In genomic region chr7:3703148-3703878, GRCm38 (mm10) we compare ENCODE assay signal across 8 mouse cellular contexts. TPM values are rescaled to one million over a fixed set of nuclear protein-coding genes. Genes with fewer than 3 reads are reported as not detected.
DNase-seq lines count a peak whose midpoint lies in the region; ATAC-seq and TF ChIP-seq lines count a peak whose summit lies in the region.

No protein-coding gene starts in this region.

- 19% methylated on average over 6 of the region's 6 CpGs for WGBS in lung, embryonic 14.5 days
- WGBS in embryonic facial prominence, embryonic 13.5 days, result 19% methylated on average over 6 of the region's 6 CpGs
- 21% methylated on average over 6 of the region's 6 CpGs for WGBS in intestine, postnatal 0 days
- 21% methylated on average over 6 of the region's 6 CpGs for WGBS in olfactory bulb, adult 2 months

- no peaks in the 10 kb centered on the region for H3K27me3 ChIP-seq in lung, embryonic 14.5 days (ENCODE audit: insufficient read depth, low read length)
- no peaks in the 10 kb centered on the region for H3K27me3 ChIP-seq in embryonic facial prominence, embryonic 13.5 days
- H3K27me3 ChIP-seq in intestine, postnatal 0 days (replicated peaks; ENCODE audit: control insufficient read depth, insufficient read depth, low read length), result no peaks in the 10 kb centered on the region

- peak overlapping the region; percentile 39; the same call in 1 of the 2 replicates for H3K27ac ChIP-seq in lung, embryonic 14.5 days (ENCODE audit: low read depth)
- H3K27ac ChIP-seq in embryonic facial prominence, embryonic 13.5 days, result peak overlapping the region; percentile 96
- H3K27ac ChIP-seq in intestine, postnatal 0 days (ENCODE audit: low read depth, low read length), result peak overlapping the region; percentile 92
- peak overlapping the region; percentile 95; the same call in 1 of the 2 replicates for H3K27ac ChIP-seq in olfactory bulb, adult 2 months (ENCODE audit: insufficient read depth, low read depth, low read length)

- peak overlapping the region; percentile 96 for H3K9ac ChIP-seq in lung, embryonic 14.5 days
- peak overlapping the region; percentile 94 for H3K9ac ChIP-seq in embryonic facial prominence, embryonic 13.5 days
- H3K9ac ChIP-seq in intestine, postnatal 0 days (ENCODE audit: low read depth, low read length), result peak overlapping the region; percentile 74

- H3K9me3 ChIP-seq in lung, embryonic 14.5 days (ENCODE audit: low read depth, low read length), result no peaks in the 10 kb centered on the region
- H3K9me3 ChIP-seq in embryonic facial prominence, embryonic 13.5 days, result no peaks in the 10 kb centered on the region
- no peaks in the 10 kb centered on the region for H3K9me3 ChIP-seq in intestine, postnatal 0 days (ENCODE audit: control insufficient read depth)

- peak overlapping the region; percentile 82 for H3K4me3 ChIP-seq in lung, embryonic 14.5 days (ENCODE audit: low read depth, low read length)
- H3K4me3 ChIP-seq in embryonic facial prominence, embryonic 13.5 days, result peak overlapping the region; percentile 83
- peak overlapping the region; percentile 73 for H3K4me3 ChIP-seq in intestine, postnatal 0 days (ENCODE audit: low read depth, low read length)
- no peak overlapping the region for H3K4me3 ChIP-seq in olfactory bulb, adult 2 months (ENCODE audit: insufficient read depth, low read depth, low read length)

- peak overlapping the region; percentile 58 for H3K4me2 ChIP-seq in lung, embryonic 14.5 days
- peak overlapping the region; percentile 91 for H3K4me2 ChIP-seq in embryonic facial prominence, embryonic 13.5 days
- H3K4me2 ChIP-seq in intestine, postnatal 0 days (replicated peaks; ENCODE audit: low read depth), result peak overlapping the region; percentile 71

- no peak for TF ChIP-seq CTCF in lung, embryonic 14.5 days (IDR thresholded peaks at IDR 0.05; ENCODE audit: low read depth)
- no peak for TF ChIP-seq CTCF in intestine, postnatal 0 days (IDR thresholded peaks at IDR 0.05; ENCODE audit: low read depth)
- no peak for TF ChIP-seq CTCF in olfactory bulb, adult 2 months (IDR thresholded peaks at IDR 0.05; ENCODE audit: insufficient read depth, low read depth, low read length)

- DNase-seq in lung, embryonic 14.5 days, result no peak
- DNase-seq in lung, postnatal 10 days, result no peak
- no peak for DNase-seq in retina, embryonic 14.5 days (ENCODE audit: low spot score)
- DNase-seq in gastrocnemius, postnatal 36 days, result no peak
- DNase-seq in gastrocnemius, postnatal 25 days, result no peak

- ATAC-seq in lung, embryonic 14.5 days (ENCODE audit: insufficient read depth), result peak; percentile 38
- ATAC-seq in embryonic facial prominence, embryonic 13.5 days (ENCODE audit: insufficient number of reproducible peaks, insufficient read depth, low FRiP score, low TSS enrichment, low read depth), result peak; percentile 32; the same call in 1 of the 2 replicates
- ATAC-seq in intestine, postnatal 0 days, result peak; percentile 29; the same call in 1 of the 2 replicates

- no peak for TF ChIP-seq POLR2A in olfactory bulb, adult 2 months (IDR thresholded peaks at IDR 0.05; ENCODE audit: insufficient read depth, low read depth, low read length)

- H3K36me3 ChIP-seq in lung, embryonic 14.5 days (ENCODE audit: insufficient read depth), result peaks cover 70% of the 10 kb centered on the region
- peaks cover 58% of the 10 kb centered on the region for H3K36me3 ChIP-seq in embryonic facial prominence, embryonic 13.5 days
- H3K36me3 ChIP-seq in intestine, postnatal 0 days (ENCODE audit: control insufficient read depth, insufficient read depth), result peaks cover 25% of the 10 kb centered on the region

- intact Hi-C loops in gastrocnemius, postnatal 36 days (cut with DNase I), result loop anchor here (5.0 to 10.0 kb wide), 2 partner anchors 71 to 431 kb away; partner anchors contain the start of gene Leng8

- no peaks in the 10 kb centered on the region; the same call in 1 of the 2 replicates for H3K4me1 ChIP-seq in lung, embryonic 14.5 days (ENCODE audit: insufficient read depth)
- H3K4me1 ChIP-seq in embryonic facial prominence, embryonic 13.5 days, result peaks cover 17% of the 10 kb centered on the region
- peaks cover 5% of the 10 kb centered on the region; the same call in 1 of the 2 replicates for H3K4me1 ChIP-seq in intestine, postnatal 0 days (replicated peaks; ENCODE audit: control insufficient read depth, insufficient read depth, low read length)
- peaks cover 12% of the 10 kb centered on the region for H3K4me1 ChIP-seq in olfactory bulb, adult 2 months (ENCODE audit: control insufficient read depth, insufficient read depth, low read length)

RNA-seq across cellular contexts. Expression of gene Rps9, which starts 0.5 kb away (rescaled TPM):
- polyA plus RNA-seq in lung, embryonic 14.5 days (2014; fragmentation: Nextera tagmentation; extraction: Ambion mirVana), result 1,609 and 1,625 TPM in 2 replicates
- 1,711 and 1,735 TPM in 2 replicates for polyA plus RNA-seq in embryonic facial prominence, embryonic 13.5 days (2015; fragmentation: Nextera tagmentation; extraction: Ambion mirVana)
- 791 and 834 TPM in 2 replicates for polyA plus RNA-seq in intestine, postnatal 0 days (2015; fragmentation: Nextera tagmentation; extraction: Ambion mirVana)
- 2,455 TPM in 1 of 2 replicates, not detected in the other for polyA plus RNA-seq in olfactory bulb, adult 2 months (2012; ENCODE audit: insufficient read depth, insufficient read length, low replicate concordance, missing spikeins)
- 100 to 1,000 TPM; 353 to 420 TPM for total RNA-seq in gastrocnemius, postnatal 36 days (2021)
- 100 to 1,000 TPM; 374 to 415 TPM for total RNA-seq in gastrocnemius, postnatal 25 days (2021)

RNA-seq across cellular contexts. Expression of gene Mboat7, which starts 10.0 kb away (rescaled TPM):
- 38.0 and 44.2 TPM in 2 replicates for polyA plus RNA-seq in lung, embryonic 14.5 days (2014; fragmentation: Nextera tagmentation; extraction: Ambion mirVana)
- polyA plus RNA-seq in embryonic facial prominence, embryonic 13.5 days (2015; fragmentation: Nextera tagmentation; extraction: Ambion mirVana), result 63.7 and 65.7 TPM in 2 replicates
- polyA plus RNA-seq in intestine, postnatal 0 days (2015; fragmentation: Nextera tagmentation; extraction: Ambion mirVana), result 28.4 and 29.6 TPM in 2 replicates
- polyA plus RNA-seq in olfactory bulb, adult 2 months (2012; ENCODE audit: insufficient read depth, insufficient read length, low replicate concordance, missing spikeins), result not detected in 2 replicates
- 10 to 100 TPM in 1 of 2 experiments, 1 to 10 TPM in 1; 8.4 to 10.2 TPM for total RNA-seq in gastrocnemius, postnatal 36 days (2021)
- total RNA-seq in gastrocnemius, postnatal 25 days (2021), result 10 to 100 TPM in 1 of 2 experiments, 1 to 10 TPM in 1; 8.1 to 11.2 TPM

RNA-seq across cellular contexts. Expression of gene Tsen34, which starts 10.7 kb away (rescaled TPM):
- 277 and 290 TPM in 2 replicates for polyA plus RNA-seq in lung, embryonic 14.5 days (2014; fragmentation: Nextera tagmentation; extraction: Ambion mirVana)
- polyA plus RNA-seq in embryonic facial prominence, embryonic 13.5 days (2015; fragmentation: Nextera tagmentation; extraction: Ambion mirVana), result 275 and 301 TPM in 2 replicates
- polyA plus RNA-seq in intestine, postnatal 0 days (2015; fragmentation: Nextera tagmentation; extraction: Ambion mirVana), result 123 and 129 TPM in 2 replicates
- not detected in 2 replicates for polyA plus RNA-seq in olfactory bulb, adult 2 months (2012; ENCODE audit: insufficient read depth, insufficient read length, low replicate concordance, missing spikeins)
- total RNA-seq in gastrocnemius, postnatal 36 days (2021), result 10 to 100 TPM; 26.6 to 27.9 TPM
- total RNA-seq in gastrocnemius, postnatal 25 days (2021), result 10 to 100 TPM; 28.2 to 28.4 TPM

RNA-seq across cellular contexts. Expression of gene Pirb, which starts 16.9 kb away (rescaled TPM):
- 0.91 and 1.2 TPM in 2 replicates for polyA plus RNA-seq in lung, embryonic 14.5 days (2014; fragmentation: Nextera tagmentation; extraction: Ambion mirVana)
- polyA plus RNA-seq in embryonic facial prominence, embryonic 13.5 days (2015; fragmentation: Nextera tagmentation; extraction: Ambion mirVana), result 0.17 and 0.33 TPM in 2 replicates
- polyA plus RNA-seq in intestine, postnatal 0 days (2015; fragmentation: Nextera tagmentation; extraction: Ambion mirVana), result 0.69 and 0.77 TPM in 2 replicates
- not detected in 2 replicates for polyA plus RNA-seq in olfactory bulb, adult 2 months (2012; ENCODE audit: insufficient read depth, insufficient read length, low replicate concordance, missing spikeins)
- under 1 TPM; 0.61 to 0.89 TPM for total RNA-seq in gastrocnemius, postnatal 36 days (2021)
- total RNA-seq in gastrocnemius, postnatal 25 days (2021), result 1 to 10 TPM in 1 of 2 experiments, under 1 TPM in 1; 0.67 to 1.0 TPM

RNA-seq across cellular contexts. Expression of gene Tmc4, which starts 26.0 kb away (rescaled TPM):
- polyA plus RNA-seq in lung, embryonic 14.5 days (2014; fragmentation: Nextera tagmentation; extraction: Ambion mirVana), result 16.1 and 17.3 TPM in 2 replicates
- 6.2 and 10.3 TPM in 2 replicates for polyA plus RNA-seq in embryonic facial prominence, embryonic 13.5 days (2015; fragmentation: Nextera tagmentation; extraction: Ambion mirVana)
- 100 TPM in 2 replicates for polyA plus RNA-seq in intestine, postnatal 0 days (2015; fragmentation: Nextera tagmentation; extraction: Ambion mirVana)
- polyA plus RNA-seq in olfactory bulb, adult 2 months (2012; ENCODE audit: insufficient read depth, insufficient read length, low replicate concordance, missing spikeins), result not detected in 2 replicates
- under 1 TPM; 0.43 to 0.94 TPM for total RNA-seq in gastrocnemius, postnatal 36 days (2021)
- total RNA-seq in gastrocnemius, postnatal 25 days (2021), result under 1 TPM; 0.70 to 0.87 TPM

Comparison
In these comparisons a context has a peak if more than half of its experiments do, and no peak if none do; other contexts are left out.
1. H3K27ac ChIP-seq: peak in every context shown above with its lines; median percentile 96 in embryonic facial prominence, embryonic 13.5 days; 95 in olfactory bulb, adult 2 months; 92 in intestine, postnatal 0 days; 39 in lung, embryonic 14.5 days.
2. RNA of gene Tsen34, which starts 10.7 kb away (polyA plus RNA-seq): 275 to 301 TPM in embryonic facial prominence, embryonic 13.5 days, 277 to 290 TPM in lung, embryonic 14.5 days and 123 to 129 TPM in intestine, postnatal 0 days; not detected in olfactory bulb, adult 2 months; every median in the first group is over 100 times any median in the second.
3. Peak in every context shown above with its lines, with median percentiles within 50 percentile points of each other: ATAC-seq, H3K4me2 ChIP-seq and H3K9ac ChIP-seq.